ENCODE assay signal across 8 mouse cellular contexts in genomic region chr17:21707343-21707996, GRCm38 (mm10). TPM values are rescaled to one million over a fixed set of nuclear protein-coding genes. Genes with fewer than 3 reads are reported as not detected.
DNase-seq lines count a peak whose midpoint lies in the region; ATAC-seq lines count a peak whose summit lies in the region.

TSS of gene Zfp760 (plus strand) at chr17:21707741.

- ATAC-seq in megakaryocyte progenitor cell, adult 5-6 weeks (replicated peaks; ENCODE audit: poor library complexity) = peak; percentile 80

- DNase-seq in adipocyte (ENCODE audit: low spot score) = peak; percentile 91
- peak; percentile 93 for DNase-seq in embryo, embryonic 10 days (ENCODE audit: low spot score)
- DNase-seq in gastrocnemius, postnatal 10 days = peak; percentile 69
- DNase-seq in induced T-regulatory cell, adult 2 months (ENCODE audit: low read depth) = peak; percentile 68
- peak; percentile 66 to 83 for DNase-seq in left cerebral cortex, adult 9 months (ENCODE audit: low spot score in 2 of 2)
- DNase-seq in right cerebral cortex, postnatal 14 days = peak; percentile 58
- peak; percentile 75 to 86 for DNase-seq in urinary bladder, postnatal 36 days (ENCODE audit: low spot score in 2 of 2)

RNA-seq across cellular contexts. Expression of gene Zfp760, which starts in this region (rescaled TPM):
- 1 to 10 TPM; 1.9 to 3.5 TPM for total RNA-seq in gastrocnemius, postnatal 10 days (2021)
- total RNA-seq in megakaryocyte progenitor cell, adult 5-6 weeks (2015) = 6.9 and 7.0 TPM in 2 replicates
- 5.9 and 7.8 TPM in 2 replicates for total RNA-seq in megakaryocyte progenitor cell, adult 5-6 weeks (2017)

Comparison
In these comparisons a context has a peak if more than half of its experiments do, and no peak if none do; other contexts are left out.
1. Peak in every context shown above with its lines: DNase-seq and ATAC-seq.